Mouse (Mus musculus): ENCODE results near the gene Mybbp1a.
A peak's percentile ranks its signal among the peaks of the same experiment; 100 is the strongest.
"Not testable (repeated sequence)": the region's sequence is repeated elsewhere in the genome, so short reads cannot be mapped to it uniquely, and the experiment has no call there.

Mybbp1a gene

DNA sequence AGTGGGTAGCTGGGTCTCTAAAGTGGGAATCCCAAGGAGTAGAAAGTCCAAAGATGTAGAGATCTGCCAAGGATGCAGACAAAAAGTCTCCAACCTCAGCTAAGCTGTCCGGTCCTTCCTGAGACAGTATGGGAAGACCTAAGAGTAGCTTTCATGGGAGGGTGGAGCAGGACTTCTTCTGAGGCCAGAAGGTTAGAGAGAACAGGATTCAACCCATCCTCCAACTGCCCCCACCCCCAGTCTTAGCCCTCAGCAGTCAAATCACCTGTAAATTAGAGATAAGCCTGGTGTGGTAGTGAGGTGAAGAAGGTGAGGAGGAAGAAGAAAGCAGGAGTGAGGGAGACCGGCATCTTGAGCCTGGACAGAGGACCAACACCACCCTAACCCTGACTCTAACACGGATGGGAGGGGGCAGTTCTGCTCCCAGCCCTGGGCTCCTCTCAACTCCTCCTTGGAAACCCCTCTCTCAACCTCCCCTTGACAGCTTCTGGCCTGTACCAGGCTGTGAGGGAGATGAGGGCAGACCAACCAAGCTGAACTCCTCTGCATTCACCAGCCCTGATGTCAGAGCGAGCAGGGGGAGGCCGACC, 27.5 kb upstream of the Mybbp1a start:
- no peak for DNase-seq

DNA sequence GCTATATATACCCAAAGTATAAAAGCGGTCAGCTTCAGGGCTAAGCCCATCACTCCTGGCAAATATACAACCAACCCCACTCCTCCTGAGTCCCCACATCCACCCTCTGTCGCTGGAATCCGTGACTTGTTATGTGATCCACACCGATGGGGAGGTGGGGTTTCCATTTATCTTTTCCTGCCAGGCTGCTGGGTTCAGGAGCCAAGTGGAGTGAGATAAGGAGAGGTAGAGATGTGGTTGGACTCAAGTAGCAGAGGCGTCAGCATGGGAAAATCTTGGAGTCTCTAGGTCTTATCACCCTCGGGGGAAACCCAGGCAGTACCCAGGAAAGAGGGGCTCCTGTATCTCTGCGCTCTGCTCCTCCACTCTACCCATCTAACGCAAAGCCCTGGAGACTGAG, 26.0 kb upstream of the Mybbp1a start:
- DNase-seq: no peak

DNA sequence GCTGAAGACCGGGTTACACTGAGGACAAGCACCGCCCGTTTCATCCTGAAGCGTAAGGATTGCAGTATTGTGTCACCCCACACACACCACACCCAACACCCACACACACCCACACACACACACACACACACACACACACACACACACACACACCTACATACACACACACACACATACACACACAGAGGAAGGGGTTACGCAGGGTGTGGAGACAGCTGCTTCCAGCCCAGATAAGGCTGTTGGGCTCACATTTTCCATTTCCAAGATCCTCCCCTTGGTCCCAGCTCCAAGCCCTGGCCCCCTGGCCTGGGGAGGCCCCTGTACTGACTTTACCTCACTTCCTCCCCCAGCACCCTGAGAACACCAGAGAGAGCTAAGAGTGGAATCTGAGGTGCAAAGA, 24.5 kb upstream of the Mybbp1a start:
- no peak for DNase-seq

DNA sequence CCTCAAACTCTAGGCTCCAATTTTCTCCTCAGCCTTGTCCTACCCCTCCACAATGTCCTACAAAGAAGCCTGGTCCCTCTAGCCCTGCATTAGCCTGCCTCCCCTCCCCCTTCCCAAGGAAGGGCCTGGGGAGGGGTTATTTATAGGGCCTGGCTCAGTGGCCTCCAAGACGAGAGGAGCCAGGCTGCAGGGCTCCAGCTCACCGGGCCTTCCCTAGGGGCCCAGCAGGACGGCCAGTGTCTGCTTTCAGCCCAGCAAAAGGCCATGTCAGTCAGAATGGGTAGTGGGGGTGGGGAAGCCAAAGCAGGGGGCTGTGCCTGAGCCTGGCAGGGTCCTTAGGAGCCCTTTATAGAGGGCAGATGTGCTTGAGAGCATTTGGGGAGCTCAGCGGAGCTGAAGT, 23.8 kb upstream of the Mybbp1a start:
- DNase-seq: no peak

DNA sequence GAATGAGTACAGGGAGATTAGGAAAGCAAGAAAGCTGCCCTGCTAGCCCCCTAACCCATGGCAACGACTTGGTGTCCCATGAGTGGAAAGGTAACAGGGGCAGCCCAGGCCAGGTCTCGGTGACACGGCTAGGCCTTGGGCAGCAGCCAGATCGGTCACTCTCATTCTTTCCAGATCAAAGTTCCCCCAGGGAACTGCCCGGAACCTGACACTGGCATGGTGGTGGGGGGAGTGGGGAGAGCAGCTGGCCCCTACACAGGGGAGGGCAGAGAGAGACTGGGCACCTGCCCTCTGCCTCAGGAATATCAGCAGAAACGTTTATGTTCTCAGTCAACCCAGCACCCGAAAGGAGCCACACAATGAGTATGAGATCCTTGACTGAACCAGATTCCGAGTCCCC, 22.9 kb upstream of the Mybbp1a start:
- no peak for DNase-seq

DNA sequence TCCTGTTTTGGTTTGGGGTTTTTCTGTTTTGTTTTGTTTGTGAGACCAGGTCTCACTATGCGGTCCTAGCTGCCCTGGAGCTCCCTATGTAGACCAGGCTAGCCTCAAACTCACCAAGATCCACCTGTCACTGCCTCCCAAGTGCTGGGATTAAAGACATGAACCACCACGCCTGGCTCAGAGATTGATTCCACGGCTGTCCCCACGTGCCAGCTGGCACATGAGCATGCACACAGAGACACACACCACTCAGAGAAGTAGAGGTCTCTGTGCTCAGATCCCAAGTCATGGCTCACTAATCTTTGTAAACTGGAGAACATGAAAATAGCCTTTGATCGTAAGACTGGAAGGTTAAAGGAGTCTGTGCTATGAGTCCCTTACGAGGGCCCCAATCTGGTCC, 22.1 kb upstream of the Mybbp1a start:
- no peak for DNase-seq

DNA sequence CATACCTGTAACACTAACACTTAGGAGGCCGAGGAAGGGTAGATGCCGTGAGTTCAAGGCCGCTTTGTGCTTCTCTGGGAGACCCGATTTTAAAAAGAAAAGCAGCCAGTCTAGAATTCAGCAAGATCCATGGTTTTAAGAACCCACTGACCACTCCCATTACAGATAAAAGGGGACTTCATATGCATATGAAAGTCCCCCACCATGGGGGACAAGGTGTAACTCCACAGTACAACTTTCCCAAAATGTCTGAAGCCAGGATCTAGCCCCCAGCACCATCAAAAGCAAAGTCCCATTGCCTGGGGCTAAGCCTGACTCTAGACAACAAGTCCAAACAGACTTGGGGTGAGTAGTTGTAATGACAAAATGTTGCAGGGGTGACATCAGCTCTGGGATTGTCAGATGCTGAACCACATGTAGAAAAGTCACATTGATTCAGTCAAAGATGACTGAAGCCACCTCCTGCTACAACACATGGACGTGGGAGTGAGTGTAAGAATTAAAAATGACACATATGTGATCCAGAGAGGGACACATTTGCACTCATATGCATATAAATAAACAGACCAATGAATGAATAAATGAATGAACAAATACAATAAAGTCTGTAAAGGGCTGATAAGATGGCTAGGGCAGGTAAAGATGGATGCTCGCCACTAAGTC, 20.6 kb upstream of the Mybbp1a start:
- DNase-seq: no peak

DNA sequence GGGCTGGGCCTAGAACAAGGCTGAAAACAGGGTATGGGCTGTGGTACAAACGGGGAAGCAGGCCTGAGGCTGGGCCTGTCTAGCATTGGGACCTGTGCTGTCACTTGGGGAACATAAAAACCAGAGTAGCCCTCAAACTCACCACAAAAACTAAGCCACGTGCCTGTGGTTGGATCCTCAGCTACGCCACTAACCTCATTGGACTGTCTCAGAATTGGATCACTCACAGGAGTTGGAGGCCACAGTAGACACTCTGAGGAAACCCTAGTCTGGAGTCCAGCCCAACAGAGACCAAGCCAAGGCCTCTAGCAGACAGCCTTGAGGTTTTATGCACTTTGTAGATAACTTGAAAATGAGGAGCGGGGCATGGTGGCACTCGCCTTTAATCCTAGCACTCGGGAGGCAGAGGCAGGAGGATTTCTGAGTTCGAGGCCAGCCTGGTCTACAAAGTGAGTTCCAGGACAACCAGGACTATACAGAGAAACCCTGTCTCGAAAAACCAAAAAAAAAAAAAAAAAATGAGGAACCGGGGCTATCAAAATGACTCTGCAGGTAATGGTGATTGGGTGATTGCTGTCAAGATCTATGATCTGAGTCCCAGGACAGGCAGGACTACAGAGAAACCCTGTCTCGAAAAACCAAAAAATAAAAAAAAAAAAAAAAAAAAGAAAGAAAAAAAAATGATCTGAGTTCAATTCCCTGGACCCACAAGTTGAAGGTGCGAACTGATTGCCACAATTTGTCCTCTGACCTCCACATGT, 19.5 kb upstream of the Mybbp1a start:
- no peak for DNase-seq

DNA sequence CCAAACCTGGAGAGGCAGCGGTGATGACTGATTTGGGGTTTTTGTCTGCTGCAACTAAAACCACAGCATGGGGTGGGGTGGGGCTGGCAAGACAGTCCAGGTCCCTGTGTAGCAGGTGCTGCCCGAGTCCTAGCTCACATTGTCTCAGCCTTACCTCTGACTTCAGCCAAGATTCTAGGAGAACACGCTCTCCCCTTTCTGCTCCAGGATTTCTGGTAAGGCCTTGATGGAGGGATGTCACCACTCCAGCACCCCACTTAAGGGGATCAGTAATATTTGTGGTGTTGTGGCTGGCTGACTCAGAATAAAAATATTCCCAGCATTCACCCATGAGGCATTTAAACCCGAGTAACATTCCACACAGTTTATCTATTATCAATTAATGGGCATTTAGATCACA, 17.5 kb upstream of the Mybbp1a start:
- no peak for DNase-seq

DNA sequence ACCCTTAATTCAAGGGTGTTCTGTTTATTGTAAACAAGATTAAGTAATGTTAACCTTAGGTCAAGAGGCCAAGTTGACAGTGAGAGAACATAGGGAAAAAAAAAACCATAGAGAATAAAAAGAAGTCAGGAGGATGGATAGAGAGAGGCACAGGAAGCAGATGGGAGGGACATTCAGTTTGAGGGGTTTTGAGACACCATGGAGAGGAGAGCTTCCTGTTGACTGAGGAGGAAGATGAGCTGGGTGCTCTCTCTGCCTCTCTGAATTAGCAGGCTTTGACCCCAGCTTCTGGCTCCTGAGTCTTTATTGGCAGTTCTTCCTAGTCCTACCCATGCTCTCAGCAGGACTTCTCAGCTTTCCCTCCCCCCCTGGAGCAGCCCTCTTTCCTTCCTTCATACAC, 16.0 kb upstream of the Mybbp1a start:
- DNase-seq: no peak

DNA sequence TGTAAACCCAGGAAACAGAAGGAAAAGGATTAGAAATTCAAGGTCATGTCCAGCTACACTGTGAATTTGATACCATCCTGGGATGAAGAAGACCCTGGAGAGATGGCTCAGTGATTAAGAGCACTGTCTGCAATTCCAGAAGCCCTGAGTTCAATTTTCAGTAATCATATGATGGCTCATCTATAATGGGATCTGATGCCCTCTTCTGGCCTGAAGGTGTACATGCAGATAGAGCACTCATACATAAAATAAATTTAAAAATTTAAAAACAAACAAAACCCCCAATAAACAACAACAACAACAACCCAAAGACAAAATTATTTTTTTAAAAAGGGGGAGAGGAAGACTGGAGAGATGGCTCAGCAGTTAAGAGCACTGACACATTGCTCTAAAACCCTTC, 14.3 kb upstream of the Mybbp1a start:
- DNase-seq: no peak

DNA sequence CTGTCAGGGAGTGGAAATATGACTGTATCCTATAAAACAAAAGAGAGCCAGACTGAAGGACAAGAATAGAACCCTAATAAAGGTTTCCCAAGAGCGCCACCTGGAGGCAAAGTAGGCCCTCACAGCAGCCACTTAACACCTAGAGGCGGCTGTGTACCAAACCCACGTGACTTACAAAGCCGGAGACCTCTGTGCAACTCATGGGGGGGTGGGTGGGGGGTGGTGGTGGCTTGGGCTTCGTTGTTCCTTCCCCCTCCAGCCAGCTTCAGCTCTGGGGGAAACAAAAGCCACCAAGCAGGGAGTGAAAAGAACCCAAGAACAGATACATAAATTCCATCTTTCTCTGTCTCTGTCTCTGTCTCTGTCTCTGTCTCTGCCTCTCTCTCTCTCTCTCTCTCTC, 12.5 kb upstream of the Mybbp1a start:
- peak; percentile 58 for DNase-seq

DNA sequence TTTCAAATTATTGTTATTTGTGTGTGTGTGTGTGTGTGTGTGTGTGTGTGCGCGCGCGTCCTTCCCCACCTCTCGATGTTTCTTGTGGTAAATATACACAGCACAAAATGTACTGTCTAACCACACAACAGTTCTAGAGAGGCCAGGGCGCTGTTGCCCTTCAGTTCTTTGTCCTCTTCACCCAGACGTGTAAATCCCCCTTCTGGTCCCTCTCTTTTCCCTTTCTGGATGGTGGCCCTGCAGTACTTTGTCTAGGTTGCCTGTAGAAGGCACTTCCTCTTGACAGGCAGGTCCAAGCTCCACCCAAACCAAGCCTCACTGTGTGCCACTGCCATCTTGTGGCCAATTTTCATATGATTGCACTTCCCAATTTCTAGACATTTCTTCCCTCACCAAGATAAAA, 11.9 kb upstream of the Mybbp1a start:
- DNase-seq: peak; percentile 66

DNA sequence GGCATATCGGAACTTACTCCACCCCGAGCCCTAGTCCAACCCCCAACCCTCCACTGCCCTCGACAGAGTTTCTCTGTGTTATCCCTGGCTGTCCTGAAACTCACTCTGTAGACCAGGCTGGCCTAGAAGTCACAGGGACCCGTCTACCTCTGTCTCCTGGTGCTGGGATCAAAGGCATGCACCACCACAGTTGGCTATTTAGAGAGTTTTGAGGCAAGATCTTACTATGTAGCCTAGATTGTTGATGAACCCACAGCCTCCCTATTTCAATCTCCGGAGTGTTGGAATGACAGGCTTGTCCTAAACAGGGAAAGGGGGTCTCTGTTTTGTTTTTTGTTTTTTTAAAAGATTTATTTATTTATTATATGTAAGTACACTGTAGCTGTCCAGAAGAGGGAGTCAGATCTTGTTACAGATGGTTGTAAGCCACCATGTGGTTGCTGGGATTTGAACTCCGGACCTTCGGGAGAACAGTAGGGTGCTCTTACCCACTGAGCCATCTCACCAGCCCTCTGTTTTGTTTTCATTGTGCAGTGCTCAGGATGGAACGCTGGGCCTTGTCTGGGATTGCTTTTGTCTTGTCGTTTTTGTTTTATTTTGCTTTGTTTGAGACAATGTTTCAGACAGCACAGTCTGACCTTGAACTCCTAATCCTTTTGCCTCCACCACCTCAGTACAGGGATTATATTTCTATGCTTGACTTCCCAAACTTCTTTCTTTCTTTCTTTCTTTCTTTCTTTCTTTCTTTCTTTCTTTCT, 10.7 kb upstream of the Mybbp1a start:
- not testable (repeated sequence) for DNase-seq

DNA sequence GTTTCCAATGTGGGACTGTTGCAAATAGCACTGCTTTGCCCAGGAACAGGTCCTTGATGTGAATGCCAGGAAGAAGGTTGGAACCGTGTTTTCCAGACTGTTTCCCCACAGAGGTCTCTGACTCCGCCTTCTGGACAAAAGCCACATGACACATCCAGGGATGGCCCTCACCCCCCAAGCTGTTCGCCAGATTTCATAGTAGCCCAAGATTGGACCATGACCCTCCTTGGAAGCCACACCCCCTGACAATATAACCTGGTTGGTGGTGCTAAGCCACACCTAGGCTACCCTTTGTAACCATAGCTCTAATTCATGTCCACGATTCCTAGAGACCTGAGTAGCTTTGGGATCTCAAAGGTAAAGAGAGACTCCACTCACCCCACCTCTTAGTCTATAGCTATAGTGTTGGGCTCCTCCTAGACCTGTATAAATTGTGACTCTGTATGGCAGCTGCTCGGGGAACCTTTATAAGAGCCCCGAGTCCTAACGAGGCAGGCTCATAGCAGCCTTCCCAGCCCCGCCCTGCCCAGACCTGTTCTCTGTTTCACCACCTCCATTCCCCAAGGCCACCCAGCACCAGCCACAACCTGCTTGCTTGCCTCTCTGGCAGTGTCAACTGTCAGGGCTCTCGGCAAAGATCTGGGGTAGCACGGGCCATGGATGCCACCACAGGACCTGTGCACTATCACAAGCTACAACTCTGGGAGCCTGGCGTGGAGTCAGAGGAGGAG, 6.0 kb upstream of the Mybbp1a start, which contains the start of gene Ggt6:
TSS of gene Ggt6 (plus strand) at position 564 of the 731 bp plus-strand sequence.
- DNase-seq: no peak

DNA sequence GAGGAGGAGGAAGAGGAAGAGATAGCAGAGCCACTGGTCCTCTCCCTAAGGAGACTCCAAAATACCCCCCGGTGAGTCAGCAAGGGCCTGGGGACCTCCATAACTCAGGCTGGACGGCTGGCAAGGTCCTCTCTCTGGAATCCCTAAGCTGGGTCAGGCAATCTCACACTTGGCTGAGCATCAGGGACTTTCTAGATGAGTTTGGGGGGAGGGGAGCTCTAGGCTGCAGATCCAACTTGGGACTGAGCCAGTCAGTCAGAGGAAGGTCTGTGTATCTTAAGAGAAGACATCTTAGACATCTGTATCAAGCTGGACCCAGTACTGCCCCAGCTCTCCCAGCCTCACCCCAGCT, 5.5 kb upstream of the Mybbp1a start:
- peak; percentile 10 for DNase-seq

DNA sequence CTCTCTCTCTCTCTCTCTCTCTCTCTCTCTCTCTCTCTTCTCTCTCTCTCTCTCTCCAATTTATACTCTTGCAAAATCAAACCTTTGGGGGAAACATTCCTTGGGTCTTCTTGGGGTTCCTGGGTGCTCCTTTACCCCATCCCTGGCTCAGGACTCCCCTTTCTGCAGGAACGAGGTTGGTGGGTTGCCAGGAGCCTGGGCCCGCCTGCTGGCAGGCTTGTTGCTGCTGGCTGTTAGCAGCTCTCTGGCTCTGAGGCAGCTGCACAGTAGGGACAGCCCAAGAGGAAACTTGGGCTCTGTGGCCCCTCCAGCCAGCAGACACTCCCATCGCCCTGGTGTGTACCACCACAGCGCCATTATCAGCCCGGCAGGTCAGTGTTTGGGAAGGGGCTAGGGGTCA, 4.9 kb upstream of the Mybbp1a start:
- peak; percentile 30 for DNase-seq

DNA sequence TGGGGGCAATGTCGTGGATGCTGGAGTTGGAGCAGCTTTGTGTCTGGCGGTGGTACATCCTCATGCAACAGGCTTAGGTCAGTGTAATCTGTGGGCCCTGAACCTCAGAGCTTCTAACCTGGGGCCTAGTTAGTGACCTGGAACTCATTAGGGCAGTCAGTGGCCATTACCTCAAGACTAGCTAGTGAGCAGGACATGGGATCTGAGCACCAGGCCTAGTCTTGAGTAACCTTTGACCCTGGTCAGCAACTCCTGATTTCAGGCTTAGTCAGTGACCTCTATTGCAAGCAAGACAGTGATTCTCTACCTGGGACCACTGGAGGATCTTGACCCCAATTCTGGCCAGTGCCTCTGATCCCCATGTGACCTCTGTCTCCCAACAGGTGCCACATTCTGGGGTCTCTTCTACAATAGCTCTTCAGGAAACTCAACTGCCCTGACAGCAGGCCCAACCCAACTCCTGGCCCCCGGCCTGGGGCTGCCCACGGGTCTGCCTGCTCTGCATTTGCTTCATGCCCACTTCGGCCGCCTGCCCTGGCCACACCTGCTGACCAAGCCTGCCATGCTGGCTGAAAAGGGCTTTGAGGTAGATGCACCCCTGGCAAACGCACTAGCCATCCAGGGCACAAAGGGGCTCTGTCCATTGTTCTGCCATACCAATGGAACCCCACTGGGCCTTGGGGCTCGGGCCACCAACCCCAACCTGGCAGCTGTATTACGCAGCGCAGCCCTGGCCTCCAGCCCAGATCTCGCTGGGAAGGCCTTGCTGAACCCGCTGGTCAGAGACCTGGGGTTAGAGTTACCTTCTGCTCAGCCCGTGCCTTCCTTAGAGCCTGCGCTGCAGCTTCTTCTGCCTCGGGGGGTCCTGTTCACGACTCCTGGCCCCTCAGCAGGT, 4.2 kb upstream of the Mybbp1a start:
- peak; percentile 34 for DNase-seq

DNA sequence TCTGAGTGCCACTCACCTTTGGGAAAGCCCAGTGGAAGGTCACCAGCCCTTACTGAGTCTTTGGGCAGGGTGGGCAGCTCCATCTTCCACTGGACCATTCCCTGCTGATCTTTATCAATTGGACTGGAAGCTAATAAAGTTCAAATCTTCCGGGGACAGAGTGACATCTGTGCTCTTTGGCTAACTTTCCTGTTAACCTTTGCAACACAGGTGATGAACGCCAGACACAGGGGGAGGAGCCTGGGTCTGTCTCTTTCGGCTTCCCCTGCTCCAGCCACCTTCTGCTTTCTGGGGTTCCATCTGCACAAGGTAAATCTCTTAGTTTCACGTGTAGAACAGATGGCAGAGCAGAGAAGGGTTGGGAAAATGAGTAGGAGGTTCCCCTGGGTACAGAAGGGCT, 2.7 kb upstream of the Mybbp1a start:
- DNase-seq: no peak

DNA sequence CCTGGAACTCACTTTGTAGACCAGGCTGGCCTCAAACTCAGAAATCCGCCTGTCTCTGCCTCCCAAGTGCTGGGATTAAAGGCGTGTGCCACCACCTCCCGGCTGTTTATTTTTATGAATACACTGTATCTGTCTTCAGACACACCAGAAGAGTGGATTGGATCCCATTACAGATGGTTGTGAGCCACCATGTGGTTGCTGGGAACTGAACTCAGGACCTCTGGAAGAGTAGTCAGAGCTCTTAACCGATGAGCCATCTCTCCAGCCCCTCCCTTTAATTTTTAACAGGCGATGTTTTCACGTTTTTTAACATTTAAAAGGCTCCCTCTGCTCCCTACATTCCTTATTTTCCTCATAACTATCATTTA, 574 bp upstream of the Mybbp1a start:
- peak; percentile 27 for DNase-seq

DNA sequence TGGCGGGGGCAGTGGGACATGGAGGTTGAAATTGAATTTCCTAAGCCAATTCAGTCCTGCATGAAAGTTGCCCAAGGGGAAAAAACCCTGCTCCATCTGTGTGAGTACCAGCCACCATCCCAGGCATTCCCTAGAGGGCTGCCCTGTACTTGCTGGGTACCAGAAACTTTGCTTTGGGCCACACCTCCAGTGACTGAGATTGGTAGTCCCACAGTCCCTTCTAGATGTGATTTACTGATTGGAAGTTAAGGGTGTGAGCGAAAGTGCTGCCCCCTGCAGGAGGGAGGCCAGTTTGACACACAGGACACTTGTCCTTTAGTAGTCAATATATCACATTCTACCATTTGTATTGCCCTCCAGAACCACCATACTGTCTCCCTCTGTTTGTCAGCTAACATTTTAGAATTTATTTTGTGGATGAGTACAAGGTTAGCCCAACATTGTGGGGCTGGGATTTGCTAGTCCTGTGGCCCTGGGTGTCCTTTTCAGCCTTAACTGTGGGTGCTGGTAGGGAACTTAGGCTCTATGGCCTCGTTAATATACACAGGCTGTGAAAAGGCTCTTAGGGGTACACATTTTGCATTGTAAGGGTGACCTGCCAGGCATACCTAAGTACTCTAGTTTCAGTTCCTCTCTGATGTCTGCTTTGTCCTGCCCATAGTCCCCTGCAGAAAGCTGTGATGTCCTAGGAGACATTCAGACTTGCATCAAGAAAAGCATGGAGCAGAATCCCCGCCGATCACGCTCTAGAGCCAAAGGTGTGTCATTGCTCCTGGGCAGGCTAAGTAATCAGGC, 5.4 kb downstream of the Mybbp1a start:
- no peak for DNase-seq
